Mouse (Mus musculus) intestine, embryonic 16.5 days (tissue): Measurements from ENCODE around the gene Gm2888. TPM values are rescaled to one million over a fixed set of nuclear protein-coding genes. Genes with fewer than 3 reads are reported as not detected.
"Not testable (repeated sequence)": the region's sequence is repeated elsewhere in the genome, so short reads cannot be mapped to it uniquely, and the experiment has no call there.

Experiments
- ATAC-seq: fragments of 200-750 bp; cut with Nextera tagmentation; 2 replicates; pipeline ENCODE4 v1.8.0; 2017; ENCODE audit warnings: moderate TSS enrichment, moderate library complexity
- H3K27ac ChIP-seq: fragments of 300-500 bp; sonication (generic); 2 replicates; pipeline ENCODE4 v1.5.1; 2014; ENCODE audit warnings: mild to moderate bottlenecking, low read length
- H3K27me3 ChIP-seq: fragments of 300-500 bp; sonication (generic); replicated peaks from 2 replicates; pipeline ENCODE4 v1.6.1; 2014; ENCODE audit warnings: low read length, control low read depth, mixed read lengths; ENCODE audit not compliant: control insufficient read depth, insufficient read depth
- H3K36me3 ChIP-seq: fragments of 300-500 bp; sonication (generic); 2 replicates; pipeline ENCODE4 v1.6.1; 2014; ENCODE audit warnings: low read length, control low read depth; ENCODE audit not compliant: control insufficient read depth, insufficient read depth
- H3K4me1 ChIP-seq: fragments of 300-500 bp; sonication (generic); 2 replicates; pipeline ENCODE4 v1.6.1; 2014; ENCODE audit warnings: low read length, control low read depth, mixed read lengths; ENCODE audit not compliant: control insufficient read depth, insufficient read depth
- H3K4me2 ChIP-seq: fragments of 300-500 bp; sonication (generic); 2 replicates; pipeline ENCODE4 v1.6.1; 2014; ENCODE audit warnings: low read depth, low read length, control low read depth
- H3K4me3 ChIP-seq: fragments of 300-500 bp; sonication (generic); 2 replicates; pipeline ENCODE4 v1.5.1; 2014; ENCODE audit warnings: mild to moderate bottlenecking, low read length
- H3K9ac ChIP-seq: fragments of 300-500 bp; sonication (generic); 2 replicates; pipeline ENCODE4 v1.6.1; 2014; ENCODE audit warnings: low read depth, low read length
- H3K9me3 ChIP-seq: fragments of 300-500 bp; sonication (generic); 2 replicates; pipeline ENCODE4 v1.6.1; 2016; ENCODE audit warnings: low read length, control low read depth; ENCODE audit not compliant: control insufficient read depth
- WGBS: fragments of 180-500 bp; shearing (Covaris S2); extraction: QIAGEN DNeasy Blood & Tissue Kit; methylation state at CpG from one replicate; pipeline ENCODE4 v1.1.7; 2014; 5-methylcytosine and 5-hydroxymethylcytosine counted together
- polyA plus RNA-seq: library from polyadenylated mRNA; unstranded; fragments of >200 nt; fragmentation: Nextera tagmentation; extraction: Ambion mirVana; gene quantifications from 2 replicates; pipeline ENCODE4 v1.2.1, GENCODE M21; 2015

Gm2888 gene
- polyA plus RNA-seq = not detected in 2 replicates

GRCm38 (mm10) chr14:3029702-3030101 is at the start of gene Gm2888:
Gm2888 (plus strand) TSS chr14:3030002.
- WGBS = 56% methylated on average over 2 of the region's 3 CpGs
- not testable (repeated sequence) for H3K4me3 ChIP-seq, H3K9ac ChIP-seq, H3K9me3 ChIP-seq, H3K4me2 ChIP-seq, H3K27ac ChIP-seq, H3K27me3 ChIP-seq, ATAC-seq, H3K36me3 ChIP-seq, H3K4me1 ChIP-seq

DNA sequence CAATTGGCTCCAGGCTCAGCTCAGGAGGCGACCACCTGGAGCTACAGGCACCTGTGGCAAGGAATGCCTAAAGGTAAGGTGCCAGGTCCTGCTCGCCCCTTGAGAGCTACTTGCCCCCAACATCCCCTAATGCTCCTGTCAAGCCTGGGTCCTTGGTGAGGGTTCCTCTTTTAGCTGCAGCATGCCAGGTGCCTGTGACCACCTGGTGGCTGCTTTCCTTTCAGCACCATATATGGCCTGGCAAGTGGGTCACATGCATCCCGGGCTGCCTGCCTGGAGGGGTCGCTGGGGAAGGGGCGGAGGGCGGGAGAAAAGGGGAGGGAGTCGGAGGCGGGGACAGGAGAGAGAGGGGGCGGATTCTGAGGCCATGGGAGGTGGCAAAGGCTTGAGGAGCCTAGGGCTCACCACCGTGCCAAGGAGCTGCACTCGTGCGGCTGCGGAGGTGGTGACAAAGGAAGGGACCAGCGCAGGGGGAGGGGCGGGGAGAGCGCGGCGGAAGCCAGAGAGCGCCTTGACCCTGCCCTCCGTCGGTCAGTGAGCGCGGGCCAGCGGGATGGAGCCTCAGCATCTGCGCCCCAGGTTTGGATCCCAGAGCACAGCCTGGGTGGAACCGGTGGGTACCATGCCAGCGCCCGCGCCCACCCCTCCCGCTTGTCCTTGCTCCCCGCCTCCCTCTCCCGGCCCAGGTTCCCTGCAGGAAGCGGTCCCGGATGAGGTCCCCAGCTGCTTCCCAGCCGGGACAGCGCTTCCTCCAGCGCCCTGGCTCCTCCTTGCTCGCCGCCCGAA is 19.1 kb downstream of the Gm2888 start, which contains the start of gene Gm2897:
Gene Gm2897 (plus strand): TSS at position 559 of the 786 bp plus-strand sequence.
- H3K36me3 ChIP-seq, H3K27me3 ChIP-seq, H3K27ac ChIP-seq, H3K4me1 ChIP-seq, ATAC-seq, H3K9me3 ChIP-seq: not testable (repeated sequence)
- peak within 1 kb of the TSS; percentile 49 for H3K4me3 ChIP-seq
- H3K4me2 ChIP-seq = peak within 1 kb of the TSS; percentile 77
- H3K9ac ChIP-seq = peak within 1 kb of the TSS; percentile 53; the same call in 1 of the 2 replicates
- 2% methylated on average over 32 of the region's 40 CpGs for WGBS

DNA sequence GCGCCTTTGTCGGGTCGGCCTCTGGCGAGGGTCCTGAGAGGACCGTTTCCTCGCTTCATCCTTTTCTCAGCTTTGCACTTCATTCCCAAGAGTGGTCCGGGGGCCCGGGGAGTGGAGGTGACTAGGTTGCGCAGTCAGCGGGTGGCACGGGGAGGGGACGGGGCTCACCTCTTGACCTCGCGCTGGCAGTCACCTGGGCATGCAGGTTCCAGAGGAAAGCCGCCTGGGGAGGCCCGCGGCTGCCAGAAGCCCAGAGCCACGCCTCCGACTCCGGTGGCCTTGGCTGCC is 19.7 kb downstream of the Gm2888 start:
- not testable (repeated sequence) for H3K9me3 ChIP-seq, H3K4me1 ChIP-seq, H3K36me3 ChIP-seq, ATAC-seq, H3K27ac ChIP-seq, H3K9ac ChIP-seq, H3K27me3 ChIP-seq
- 2% methylated on average over 17 of the region's 20 CpGs for WGBS
- H3K4me3 ChIP-seq = peak overlapping the region; percentile 49
- H3K4me2 ChIP-seq = peak overlapping the region; percentile 77

- not testable (repeated sequence) for H3K9me3 ChIP-seq, H3K4me2 ChIP-seq
These were observed 20.3 kb downstream of the Gm2888 start for GRCm38 (mm10) chr14:3050087-3050486.

More at GRCm38 (mm10) chr14:3050087-3050486, 20.3 kb downstream of the Gm2888 start:
- not testable (repeated sequence) for H3K27me3 ChIP-seq, H3K36me3 ChIP-seq, H3K27ac ChIP-seq, H3K4me3 ChIP-seq, H3K4me1 ChIP-seq, ATAC-seq, H3K9ac ChIP-seq
- WGBS = under 1% methylated on average over 5 of the region's 8 CpGs

Other genes starting within 250 kb of the Gm2888 start
- 0.69 and 1.3 TPM in 2 replicates for gene Gm2897, start 19.3 kb downstream of the Gm2888 start, polyA plus RNA-seq
- gene Gm10340, start 104.0 kb downstream of the Gm2888 start, polyA plus RNA-seq = not detected in 2 replicates
- gene Gm5795, start 158.3 kb downstream of the Gm2888 start, polyA plus RNA-seq = not detected in 2 replicates
- gene D830030K20Rik, start 178.5 kb downstream of the Gm2888 start, polyA plus RNA-seq = 3.0 and 3.1 TPM in 2 replicates